ENCODE assay signal across 13 mouse cellular contexts in genomic region chr5:54411275-54411904, GRCm38 (mm10).
A peak's percentile ranks its signal among the peaks of the same experiment; 100 is the strongest.
DNase-seq lines count a peak whose midpoint lies in the region; ATAC-seq lines count a peak whose summit lies in the region.
"Had no signal": no experiment of that assay in that cellular context is flagged by ENCODE, and none has a peak within 500 bp of the region (broad histone marks: within the 10 kb centered on the region; RNA-seq: fewer than 3 reads in every experiment).

No protein-coding gene starts in this region.

- H3K4me3 ChIP-seq in forebrain, embryonic 11.5 days (ENCODE audit: low read depth, low read length), result no peak overlapping the region
- no peak overlapping the region for H3K4me3 ChIP-seq in forebrain, embryonic 10.5 days
- no peak overlapping the region for H3K4me3 ChIP-seq in neural tube, embryonic 11.5 days (ENCODE audit: low read depth, low read length)
- no peak overlapping the region for H3K4me3 ChIP-seq in midbrain, embryonic 13.5 days (replicated peaks)
- H3K4me3 ChIP-seq: heart, embryonic 15.5 days; layer of hippocampus, adult 2 months; limb, embryonic 15.5 days had no signal

- ATAC-seq in forebrain, embryonic 11.5 days (replicated peaks; ENCODE audit: low FRiP score), result 0 out of 2 replicates have a peak, but pooled peaks have one; percentile 36
- ATAC-seq in neural tube, embryonic 11.5 days (ENCODE audit: insufficient read depth, low FRiP score, low TSS enrichment), result peak; percentile 69; the same call in 1 of the 2 replicates
- ATAC-seq in midbrain, embryonic 13.5 days, result peak; percentile 88
- ATAC-seq: liver, postnatal 0 days had no signal

- no peaks in the 10 kb centered on the region for H3K27me3 ChIP-seq in forebrain, embryonic 11.5 days (ENCODE audit: control insufficient read depth, insufficient read depth, low read length)
- H3K27me3 ChIP-seq in forebrain, embryonic 10.5 days (ENCODE audit: poor library complexity, severe bottlenecking), result no peaks in the 10 kb centered on the region
- H3K27me3 ChIP-seq in neural tube, embryonic 11.5 days (ENCODE audit: control insufficient read depth, insufficient read depth, low read length), result no peaks in the 10 kb centered on the region
- H3K27me3 ChIP-seq in midbrain, embryonic 13.5 days, result no peaks in the 10 kb centered on the region
- H3K27me3 ChIP-seq: heart, embryonic 15.5 days; limb, embryonic 15.5 days had no signal

- H3K4me1 ChIP-seq in forebrain, embryonic 11.5 days (replicated peaks; ENCODE audit: control insufficient read depth, insufficient read depth, low read length), result no peaks in the 10 kb centered on the region
- H3K4me1 ChIP-seq in forebrain, embryonic 10.5 days, result no peaks in the 10 kb centered on the region
- H3K4me1 ChIP-seq in neural tube, embryonic 11.5 days (ENCODE audit: control insufficient read depth, insufficient read depth, low read length), result no peaks in the 10 kb centered on the region
- H3K4me1 ChIP-seq in midbrain, embryonic 13.5 days (replicated peaks), result 0 out of 2 replicates have a peak, but pooled peaks cover 7% of the 10 kb centered on the region
- H3K4me1 ChIP-seq: heart, embryonic 15.5 days; limb, embryonic 15.5 days had no signal

- H3K36me3 ChIP-seq in forebrain, embryonic 11.5 days (ENCODE audit: control insufficient read depth, insufficient read depth, low read length), result no peaks in the 10 kb centered on the region
- H3K36me3 ChIP-seq in forebrain, embryonic 10.5 days (replicated peaks), result no peaks in the 10 kb centered on the region
- H3K36me3 ChIP-seq in neural tube, embryonic 11.5 days (ENCODE audit: control insufficient read depth, insufficient read depth, low read length), result no peaks in the 10 kb centered on the region
- no peaks in the 10 kb centered on the region for H3K36me3 ChIP-seq in midbrain, embryonic 13.5 days
- H3K36me3 ChIP-seq: heart, embryonic 15.5 days; limb, embryonic 15.5 days had no signal

- DNase-seq in forebrain, embryonic 11.5 days (ENCODE audit: low spot score), result no peak
- DNase-seq in forebrain, embryonic 10.5 days (ENCODE audit: extremely low spot score, low spot score), result no peak
- no peak for DNase-seq in neural tube, embryonic 11.5 days (ENCODE audit: low spot score)
- DNase-seq in neural tube, embryonic 10.5 days (ENCODE audit: extremely low spot score, low spot score), result no peak
- no peak for DNase-seq in right cerebral cortex, postnatal 36 days (ENCODE audit: low spot score in 2 of 2)
- no peak for DNase-seq in heart, postnatal 25 days (ENCODE audit: low spot score)
- DNase-seq: heart, adult 18-20 months; liver, postnatal 0 days; lung, postnatal 36 days had no signal

- 58% methylated on average over 5 of the region's 5 CpGs for WGBS in forebrain, embryonic 11.5 days
- WGBS in forebrain, embryonic 10.5 days, result 67% methylated on average over 5 of the region's 5 CpGs
- WGBS in neural tube, embryonic 11.5 days, result 52% methylated on average over 5 of the region's 5 CpGs
- WGBS in midbrain, embryonic 13.5 days, result 51% methylated on average over 5 of the region's 5 CpGs

- intact Hi-C loops in heart, postnatal 25 days (cut with DNase I), result no loop called here

- no peak overlapping the region for H3K27ac ChIP-seq in forebrain, embryonic 11.5 days (ENCODE audit: low read depth, low read length)
- H3K27ac ChIP-seq in forebrain, embryonic 10.5 days, result no peak overlapping the region
- H3K27ac ChIP-seq in neural tube, embryonic 11.5 days (ENCODE audit: low read depth, low read length), result no peak overlapping the region
- H3K27ac ChIP-seq in midbrain, embryonic 13.5 days, result no peak overlapping the region; the same call in 1 of the 2 replicates
- H3K27ac ChIP-seq: heart, embryonic 15.5 days; layer of hippocampus, adult 2 months; limb, embryonic 15.5 days had no signal

- no peaks in the 10 kb centered on the region for H3K9me3 ChIP-seq in forebrain, embryonic 11.5 days (ENCODE audit: control insufficient read depth, low read length)
- H3K9me3 ChIP-seq in forebrain, embryonic 10.5 days, result no peaks in the 10 kb centered on the region
- H3K9me3 ChIP-seq in neural tube, embryonic 11.5 days (ENCODE audit: control insufficient read depth, low read length), result no peaks in the 10 kb centered on the region
- H3K9me3 ChIP-seq in midbrain, embryonic 13.5 days, result no peaks in the 10 kb centered on the region
- H3K9me3 ChIP-seq: heart, embryonic 15.5 days; limb, embryonic 15.5 days had no signal

- no peak overlapping the region for H3K9ac ChIP-seq in forebrain, embryonic 11.5 days (ENCODE audit: low read length)
- no peak overlapping the region for H3K9ac ChIP-seq in neural tube, embryonic 11.5 days (ENCODE audit: low read length)
- H3K9ac ChIP-seq in midbrain, embryonic 13.5 days (replicated peaks), result no peak overlapping the region
- H3K9ac ChIP-seq: heart, embryonic 15.5 days; limb, embryonic 15.5 days; liver, postnatal 0 days had no signal

- H3K4me2 ChIP-seq in forebrain, embryonic 11.5 days (ENCODE audit: low read depth, low read length, severe bottlenecking), result no peak overlapping the region
- no peak overlapping the region for H3K4me2 ChIP-seq in neural tube, embryonic 11.5 days (ENCODE audit: low read depth)
- no peak overlapping the region for H3K4me2 ChIP-seq in midbrain, embryonic 13.5 days (replicated peaks)
- H3K4me2 ChIP-seq: heart, embryonic 15.5 days; limb, embryonic 15.5 days had no signal

Comparison
In these comparisons a context has a peak if more than half of its experiments do, and no peak if none do; other contexts are left out.
1. ATAC-seq: peak in every context shown above with its lines; median percentile 88 in midbrain, embryonic 13.5 days; 69 in neural tube, embryonic 11.5 days; 36 in forebrain, embryonic 11.5 days.